Mouse (Mus musculus): ENCODE data around the gene Gna11. TPM values are rescaled to one million over a fixed set of nuclear protein-coding genes. Genes with fewer than 3 reads are reported as not detected.
A peak's percentile ranks its signal among the peaks of the same experiment; 100 is the strongest.

Gna11 gene
- polyA plus RNA-seq (2012; ENCODE audit: insufficient read depth, low replicate concordance): 7.3 and 10.2 TPM in 2 replicates

GRCm38 (mm10) chr10:81545161-81545747 is at the start of gene Gna11:
Gene Gna11 (minus strand): TSS chr10:81545190.
- Histone ChIP-seq H3K36me3 (replicated peaks; ENCODE audit: low read length) (peaks cover 29% of the 10 kb centered on the region), H3K4me1 (peaks cover 77% of the 10 kb centered on the region), H3K9me3 (no peaks in the 10 kb centered on the region), H3K4me3 (replicated peaks) (peak within 1 kb of the TSS; percentile 98), H3K27me3 (replicated peaks) (no peaks in the 10 kb centered on the region)
- TF ChIP-seq FLI1 (IDR thresholded peaks at IDR 0.05; ENCODE audit: low read length) (no peak), GATA1 (IDR thresholded peaks at IDR 0.05; ENCODE audit: borderline replicate concordance, low read length) (no peak)

DNA sequence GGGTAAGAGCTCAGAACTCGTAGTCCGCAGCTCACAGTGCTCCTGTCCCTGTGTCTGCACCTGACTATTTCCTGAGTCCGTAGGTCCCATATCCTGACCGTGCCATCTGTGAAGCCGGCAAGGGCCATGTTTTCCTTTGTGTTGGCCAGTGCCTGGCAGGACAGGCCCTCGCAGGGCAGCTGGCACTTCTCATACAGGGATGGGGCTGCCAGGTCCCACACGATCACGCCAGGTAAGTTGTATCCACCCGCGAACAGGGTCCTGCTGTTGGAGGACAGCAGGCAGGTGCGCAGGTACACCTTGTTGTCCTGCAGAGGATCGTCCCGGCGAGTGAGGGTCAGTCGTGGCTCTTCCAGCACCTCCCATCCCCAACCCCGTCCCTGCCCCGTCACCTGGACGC is 48.9 kb upstream of the Gna11 start:
- Histone ChIP-seq H3K4me3 (replicated peaks) (peak overlapping the region; percentile 20), H3K4me1 (peaks cover 52% of the 10 kb centered on the region), H3K27me3 (replicated peaks) (peaks cover 15% of the 10 kb centered on the region), H3K9me3 (no peaks in the 10 kb centered on the region), H3K36me3 (replicated peaks; ENCODE audit: low read length) (peaks cover 71% of the 10 kb centered on the region)
- TF ChIP-seq FLI1 (IDR thresholded peaks at IDR 0.05; ENCODE audit: low read length) (no peak), GATA1 (IDR thresholded peaks at IDR 0.05; ENCODE audit: borderline replicate concordance, low read length) (no peak)

DNA sequence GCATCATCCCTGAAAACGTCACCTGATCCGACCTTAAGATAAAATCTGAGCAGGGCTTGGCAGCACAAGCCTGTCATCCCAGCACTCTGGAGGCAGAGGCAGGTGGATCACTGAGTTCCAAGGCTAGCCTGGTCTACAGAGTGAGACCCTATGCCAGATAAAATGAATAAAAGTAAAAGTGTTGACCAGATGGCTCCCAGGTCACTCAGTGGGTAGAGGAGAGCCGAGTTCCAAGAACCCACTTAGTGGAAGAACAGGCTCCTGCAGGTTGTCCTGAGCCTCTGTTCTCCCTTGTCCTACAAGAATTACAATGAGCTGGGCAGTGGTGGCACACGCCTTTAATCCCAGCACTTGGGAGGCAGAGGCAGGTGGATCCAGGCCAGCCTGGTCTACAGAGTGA is 48.2 kb upstream of the Gna11 start:
- H3K4me1 ChIP-seq: peaks cover 52% of the 10 kb centered on the region
- no peak for TF ChIP-seq GATA1 (IDR thresholded peaks at IDR 0.05; ENCODE audit: borderline replicate concordance, low read length)
- TF ChIP-seq FLI1 (IDR thresholded peaks at IDR 0.05; ENCODE audit: low read length): no peak
- H3K27me3 ChIP-seq (replicated peaks): peaks cover 15% of the 10 kb centered on the region
- H3K36me3 ChIP-seq (replicated peaks; ENCODE audit: low read length): peaks cover 78% of the 10 kb centered on the region
- no peak overlapping the region for H3K4me3 ChIP-seq (replicated peaks)
- no peaks in the 10 kb centered on the region for H3K9me3 ChIP-seq

- Histone ChIP-seq H3K27me3 (replicated peaks) (peaks cover 15% of the 10 kb centered on the region), H3K36me3 (replicated peaks; ENCODE audit: low read length) (peaks cover 83% of the 10 kb centered on the region), H3K9me3 (no peaks in the 10 kb centered on the region), H3K4me1 (peaks cover 46% of the 10 kb centered on the region), H3K4me3 (replicated peaks) (no peak overlapping the region)
- no peak for TF ChIP-seq GATA1 (IDR thresholded peaks at IDR 0.05; ENCODE audit: borderline replicate concordance, low read length)
- TF ChIP-seq FLI1 (IDR thresholded peaks at IDR 0.05; ENCODE audit: low read length): no peak
These were observed 47.6 kb upstream of the Gna11 start for GRCm38 (mm10) chr10:81592631-81593030.

GRCm38 (mm10) chr10:81591846-81592245 is 46.9 kb upstream of the Gna11 start:
- no peak for TF ChIP-seq GATA1 (IDR thresholded peaks at IDR 0.05; ENCODE audit: borderline replicate concordance, low read length)
- TF ChIP-seq FLI1 (IDR thresholded peaks at IDR 0.05; ENCODE audit: low read length): no peak
- H3K4me3 ChIP-seq (replicated peaks): no peak overlapping the region
- H3K27me3 ChIP-seq (replicated peaks): peaks cover 22% of the 10 kb centered on the region
- no peaks in the 10 kb centered on the region for H3K9me3 ChIP-seq
- peaks cover 90% of the 10 kb centered on the region for H3K36me3 ChIP-seq (replicated peaks; ENCODE audit: low read length)
- peaks cover 41% of the 10 kb centered on the region for H3K4me1 ChIP-seq

DNA sequence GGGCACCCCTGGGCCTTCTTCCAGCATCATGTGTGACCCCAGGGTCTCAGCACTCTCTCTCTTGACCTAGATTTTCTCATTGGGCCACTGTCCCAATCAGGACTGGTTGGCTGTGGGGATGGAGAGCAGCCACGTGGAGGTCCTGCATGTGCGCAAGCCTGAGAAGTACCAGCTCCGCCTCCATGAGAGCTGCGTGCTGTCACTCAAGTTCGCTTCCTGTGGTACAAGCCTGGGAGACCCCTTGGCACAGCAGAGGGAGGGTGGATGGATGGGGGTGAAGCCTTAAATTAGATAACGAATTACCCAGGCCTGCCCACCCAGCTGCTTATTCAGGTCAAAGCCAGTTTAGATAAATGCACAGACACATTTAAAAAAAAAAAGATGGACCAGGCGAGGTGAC is 43.7 kb upstream of the Gna11 start:
- H3K36me3 ChIP-seq (replicated peaks; ENCODE audit: low read length): peaks cover 86% of the 10 kb centered on the region
- H3K27me3 ChIP-seq (replicated peaks): peaks cover 28% of the 10 kb centered on the region
- no peaks in the 10 kb centered on the region for H3K9me3 ChIP-seq
- no peak overlapping the region for H3K4me3 ChIP-seq (replicated peaks)
- H3K4me1 ChIP-seq: peaks cover 41% of the 10 kb centered on the region
- TF ChIP-seq FLI1 (IDR thresholded peaks at IDR 0.05; ENCODE audit: low read length) (no peak), GATA1 (IDR thresholded peaks at IDR 0.05; ENCODE audit: borderline replicate concordance, low read length) (no peak)

- Histone ChIP-seq H3K27me3 (replicated peaks) (peaks cover 46% of the 10 kb centered on the region), H3K9me3 (no peaks in the 10 kb centered on the region), H3K4me3 (replicated peaks) (no peak overlapping the region), H3K36me3 (replicated peaks; ENCODE audit: low read length) (peaks cover 36% of the 10 kb centered on the region), H3K4me1 (peaks cover 83% of the 10 kb centered on the region)
- TF ChIP-seq FLI1 (IDR thresholded peaks at IDR 0.05; ENCODE audit: low read length) (no peak), GATA1 (IDR thresholded peaks at IDR 0.05; ENCODE audit: borderline replicate concordance, low read length) (no peak)
These were observed 38.4 kb upstream of the Gna11 start for GRCm38 (mm10) chr10:81583347-81583746.

GRCm38 (mm10) chr10:81580441-81581070 is 35.6 kb upstream of the Gna11 start:
- H3K36me3 ChIP-seq (replicated peaks; ENCODE audit: low read length): peaks cover 17% of the 10 kb centered on the region
- H3K4me3 ChIP-seq (replicated peaks): peak overlapping the region; percentile 89
- no peak for TF ChIP-seq GATA1 (IDR thresholded peaks at IDR 0.05; ENCODE audit: borderline replicate concordance, low read length)
- no peak for TF ChIP-seq FLI1 (IDR thresholded peaks at IDR 0.05; ENCODE audit: low read length)
- peaks cover 56% of the 10 kb centered on the region for H3K27me3 ChIP-seq (replicated peaks)
- peaks cover 90% of the 10 kb centered on the region for H3K4me1 ChIP-seq
- H3K9me3 ChIP-seq: peaks cover 8% of the 10 kb centered on the region; the same call in 1 of the 2 replicates

DNA sequence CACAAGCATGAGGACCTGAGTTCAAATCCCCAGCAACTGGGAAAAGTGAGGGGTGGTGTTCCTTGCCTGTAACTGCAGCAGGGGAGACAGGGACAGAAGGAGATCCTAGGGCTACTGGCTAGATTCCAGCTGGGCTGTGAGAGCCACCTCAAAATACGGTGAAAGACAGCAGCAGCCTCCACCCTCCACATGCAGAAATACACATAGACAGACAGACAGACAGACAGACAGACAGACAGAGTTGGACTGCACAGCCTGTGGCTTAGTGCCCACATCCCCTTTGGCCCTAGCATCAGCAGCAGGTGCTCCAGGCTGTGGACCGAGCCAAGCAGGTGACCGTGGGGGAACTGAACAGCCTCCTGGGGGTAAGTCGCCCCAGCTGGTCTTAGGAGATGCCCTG is 35.0 kb upstream of the Gna11 start:
- Histone ChIP-seq H3K4me3 (replicated peaks) (peak overlapping the region; percentile 89), H3K27me3 (replicated peaks) (peaks cover 61% of the 10 kb centered on the region), H3K9me3 (peaks cover 8% of the 10 kb centered on the region; the same call in 1 of the 2 replicates), H3K4me1 (peaks cover 90% of the 10 kb centered on the region), H3K36me3 (replicated peaks; ENCODE audit: low read length) (peaks cover 12% of the 10 kb centered on the region)
- TF ChIP-seq GATA1 (IDR thresholded peaks at IDR 0.05; ENCODE audit: borderline replicate concordance, low read length) (no peak), FLI1 (IDR thresholded peaks at IDR 0.05; ENCODE audit: low read length) (no peak)

- peaks cover 13% of the 10 kb centered on the region; the same call in 1 of the 2 replicates for H3K9me3 ChIP-seq
- peaks cover 83% of the 10 kb centered on the region for H3K4me1 ChIP-seq
- peak overlapping the region; percentile 90 for H3K4me3 ChIP-seq (replicated peaks)
- peaks cover 70% of the 10 kb centered on the region for H3K27me3 ChIP-seq (replicated peaks)
- no peak for TF ChIP-seq GATA1 (IDR thresholded peaks at IDR 0.05; ENCODE audit: borderline replicate concordance, low read length)
- TF ChIP-seq FLI1 (IDR thresholded peaks at IDR 0.05; ENCODE audit: low read length): no peak
- H3K36me3 ChIP-seq (replicated peaks; ENCODE audit: low read length): peaks cover 9% of the 10 kb centered on the region
These were observed 30.7 kb upstream of the Gna11 start for GRCm38 (mm10) chr10:81575695-81576094.

Measured in megakaryocyte, embryonic 14.5 days (primary cell).